Mouse (Mus musculus) thymus, adult 18-20 months (tissue): ENCODE data around the gene Lrrtm4.

Experiments
- DNase-seq, 2 experiments: peaks; one replicate each; pipeline ENCODE4 v3.0.0; 2022; ENCODE audit warnings: mixed read lengths in 2 of 2

Gene Lrrtm4

GRCm38 (mm10) chr6:80331751-80332150, 313.1 kb downstream of the Lrrtm4 start:
- DNase-seq = no peak

- DNase-seq = no peak
Measured at GRCm38 (mm10) chr6:80352307-80352706, 333.6 kb downstream of the Lrrtm4 start.

GRCm38 (mm10) chr6:80357092-80357491, 338.4 kb downstream of the Lrrtm4 start:
- no peak for DNase-seq

GRCm38 (mm10) chr6:80363593-80363992, 344.9 kb downstream of the Lrrtm4 start:
- DNase-seq = no peak

- DNase-seq = no peak
Measured at GRCm38 (mm10) chr6:80366532-80366931, 347.9 kb downstream of the Lrrtm4 start.

GRCm38 (mm10) chr6:80389571-80389970, 370.9 kb downstream of the Lrrtm4 start:
- DNase-seq = no peak

- no peak for DNase-seq
Measured at GRCm38 (mm10) chr6:80406757-80407156, 388.1 kb downstream of the Lrrtm4 start.

GRCm38 (mm10) chr6:80440135-80440534, 421.5 kb downstream of the Lrrtm4 start:
- DNase-seq = no peak

- DNase-seq = no peak
Measured at GRCm38 (mm10) chr6:80470546-80470945, 451.9 kb downstream of the Lrrtm4 start.

GRCm38 (mm10) chr6:80476153-80476552, 457.5 kb downstream of the Lrrtm4 start:
- DNase-seq = no peak

- no peak for DNase-seq
Measured at GRCm38 (mm10) chr6:80545017-80545416, 526.3 kb downstream of the Lrrtm4 start.

- DNase-seq = no peak
Measured at GRCm38 (mm10) chr6:80549907-80550306, 531.2 kb downstream of the Lrrtm4 start.

- DNase-seq = no peak
Measured at GRCm38 (mm10) chr6:80553398-80553797, 534.7 kb downstream of the Lrrtm4 start.

- no peak for DNase-seq
Measured at GRCm38 (mm10) chr6:80554991-80555390, 536.3 kb downstream of the Lrrtm4 start.

- no peak for DNase-seq
Measured at GRCm38 (mm10) chr6:80577227-80577626, 558.5 kb downstream of the Lrrtm4 start.

GRCm38 (mm10) chr6:80582225-80582624, 563.5 kb downstream of the Lrrtm4 start:
- DNase-seq = no peak

GRCm38 (mm10) chr6:80589776-80590175, 571.1 kb downstream of the Lrrtm4 start:
- no peak for DNase-seq

GRCm38 (mm10) chr6:80619508-80619907, 600.8 kb downstream of the Lrrtm4 start:
- no peak for DNase-seq

- no peak for DNase-seq
Measured at GRCm38 (mm10) chr6:80622676-80623334, 604.1 kb downstream of the Lrrtm4 start.

GRCm38 (mm10) chr6:80625509-80625908, 606.8 kb downstream of the Lrrtm4 start:
- DNase-seq = no peak

- no peak for DNase-seq
Measured at GRCm38 (mm10) chr6:80662729-80663128, 644.1 kb downstream of the Lrrtm4 start.

- DNase-seq = no peak
Measured at GRCm38 (mm10) chr6:80664039-80664438, 645.4 kb downstream of the Lrrtm4 start.

- DNase-seq = no peak
Measured at GRCm38 (mm10) chr6:80704183-80704582, 685.5 kb downstream of the Lrrtm4 start.

- DNase-seq = no peak
Measured at GRCm38 (mm10) chr6:80720468-80720867, 701.8 kb downstream of the Lrrtm4 start.

GRCm38 (mm10) chr6:80733416-80733815, 714.7 kb downstream of the Lrrtm4 start:
- no peak for DNase-seq
